Mouse (Mus musculus): ENCODE data around the gene Dpep3.

Gene Dpep3

GRCm38 (mm10) chr8:105935105-105935504 lies 44.1 kb downstream of the Dpep3 start:
- no peak for DNase-seq

DNA sequence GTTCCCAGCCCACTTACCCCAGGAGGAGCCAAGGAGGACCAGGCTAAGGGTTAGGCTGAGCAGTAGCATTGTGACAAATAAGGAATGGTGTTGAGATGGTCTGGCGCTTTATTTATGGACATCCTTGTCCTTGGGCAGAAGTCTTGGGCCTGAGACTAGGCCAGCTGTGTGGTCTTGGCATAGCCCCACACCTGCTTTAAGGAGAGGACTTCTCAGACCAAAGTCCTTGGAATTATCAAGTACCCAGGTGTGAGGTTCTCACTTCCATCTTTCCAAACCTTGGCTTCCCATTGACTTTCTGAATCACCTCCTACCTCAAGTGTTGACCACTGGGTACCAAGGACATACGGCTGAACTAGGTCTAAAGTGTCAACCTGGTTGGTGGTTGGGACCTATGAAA lies 45.5 kb downstream of the Dpep3 start, which contains the start of gene Ctrl:
Gene Ctrl (minus strand): TSS at position 101 of the 400 bp plus-strand sequence.
- no peak for DNase-seq

DNA sequence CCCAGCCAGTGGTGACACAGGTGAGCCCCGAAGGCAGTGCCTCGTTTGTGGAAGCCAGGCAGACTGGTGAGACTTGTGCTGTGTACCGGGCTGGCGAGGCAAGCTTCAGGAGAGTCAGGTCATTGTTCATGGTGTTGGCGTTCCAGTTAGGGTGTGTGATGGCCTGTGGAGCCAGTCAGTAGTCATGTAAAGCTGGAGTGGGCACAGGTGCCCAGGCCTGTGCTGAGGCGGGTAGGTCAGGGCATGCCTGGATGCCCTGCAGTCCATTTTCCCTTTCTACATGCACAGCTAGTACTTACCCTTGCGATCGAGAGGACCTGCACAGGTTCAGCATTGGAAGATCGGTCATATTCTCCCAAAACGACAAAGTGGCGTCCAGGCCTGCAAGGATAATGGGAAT lies 46.7 kb downstream of the Dpep3 start:
- no peak for DNase-seq

DNA sequence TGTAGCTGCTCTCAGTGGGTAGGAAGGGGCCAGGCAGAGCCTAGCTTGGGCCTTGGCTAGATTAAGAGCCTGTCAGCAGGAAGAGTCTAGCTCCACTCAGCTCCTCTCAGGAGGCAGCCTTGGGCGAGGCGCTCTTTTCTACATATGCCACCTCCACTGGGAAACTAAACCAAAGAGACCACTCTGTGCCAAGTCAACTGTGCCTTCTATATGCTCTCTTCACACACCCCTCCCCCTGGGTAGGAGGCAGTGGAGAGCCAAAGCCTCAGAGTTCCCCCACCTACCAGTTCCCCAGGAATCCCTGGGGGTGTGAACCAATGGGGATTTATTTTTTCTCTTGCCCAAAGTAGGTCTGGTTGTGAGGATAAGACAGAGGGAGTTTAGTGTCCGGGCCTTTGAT lies 48.0 kb downstream of the Dpep3 start:
- DNase-seq = no peak

- peak; percentile 84 for DNase-seq
These were observed 48.6 kb downstream of the Dpep3 start for GRCm38 (mm10) chr8:105930602-105931001.

- no peak for DNase-seq
These were observed 54.1 kb downstream of the Dpep3 start for GRCm38 (mm10) chr8:105925123-105925522.

Data from kidney, adult 18-20 months (tissue).